Mouse (Mus musculus) hindbrain, embryonic 10.5 days (tissue): ENCODE results near the gene Trim80. TPM values are rescaled to one million over a fixed set of nuclear protein-coding genes. Genes with fewer than 3 reads are reported as not detected.

ENCODE experiments used
- DNase-seq: peaks from one replicate; pipeline ENCODE4 v3.0.0-alpha.2; 2017; ENCODE audit warnings: low spot score
- H3K27ac ChIP-seq: fragments of 300-500 bp; sonication (generic); 2 replicates; pipeline ENCODE4 v1.5.1; 2016; ENCODE audit warnings: mild to moderate bottlenecking, moderate library complexity
- H3K27me3 ChIP-seq: fragments of 300-500 bp; sonication (generic); 2 replicates; pipeline ENCODE4 v1.6.1; 2016; ENCODE audit warnings: mild to moderate bottlenecking; ENCODE audit not compliant: poor library complexity, insufficient read depth, severe bottlenecking
- H3K36me3 ChIP-seq: fragments of 300-500 bp; sonication (generic); 2 replicates; pipeline ENCODE4 v1.6.1; 2016; ENCODE audit warnings: mild to moderate bottlenecking, moderate library complexity
- H3K4me1 ChIP-seq: fragments of 300-500 bp; sonication (generic); replicated peaks from 2 replicates; pipeline ENCODE4 v1.6.1; 2016; ENCODE audit warnings: mild to moderate bottlenecking
- H3K4me3 ChIP-seq: fragments of 300-500 bp; sonication (generic); 2 replicates; pipeline ENCODE4 v1.5.1; 2016; ENCODE audit warnings: mild to moderate bottlenecking, moderate library complexity
- H3K9me3 ChIP-seq: fragments of 300-500 bp; sonication (generic); 2 replicates; pipeline ENCODE4 v1.6.1; 2016; ENCODE audit warnings: mild to moderate bottlenecking, moderate library complexity
- WGBS: fragments of 180-500 bp; shearing (Covaris S2); methylation state at CpG from one replicate; pipeline ENCODE4 v1.1.7; 2016; 5-methylcytosine and 5-hydroxymethylcytosine counted together
- polyA plus RNA-seq: library from polyadenylated mRNA; unstranded; fragments of >200 nt; fragmentation: Nextera tagmentation; extraction: Ambion mirVana; gene quantifications from 2 replicates; pipeline ENCODE4 v1.2.1, GENCODE M21; 2016

Trim80 gene
- polyA plus RNA-seq, 1 experiment from 2014 or later = 0.08 TPM

- H3K4me1 ChIP-seq = peaks cover 21% of the 10 kb centered on the region
- DNase-seq = peak; percentile 58
- H3K27ac ChIP-seq = peak overlapping the region; percentile 82
- peaks cover 7% of the 10 kb centered on the region for H3K9me3 ChIP-seq
- 4% methylated on average over 31 of the region's 31 CpGs for WGBS
- 0 out of 2 replicates have a peak, but pooled peaks cover 12% of the 10 kb centered on the region for H3K27me3 ChIP-seq
- H3K4me3 ChIP-seq = peak overlapping the region; percentile 50
- peaks cover 30% of the 10 kb centered on the region for H3K36me3 ChIP-seq
Observed at GRCm38 (mm10) chr11:115435596-115436337, 4.6 kb upstream of the Trim80 start.

DNA sequence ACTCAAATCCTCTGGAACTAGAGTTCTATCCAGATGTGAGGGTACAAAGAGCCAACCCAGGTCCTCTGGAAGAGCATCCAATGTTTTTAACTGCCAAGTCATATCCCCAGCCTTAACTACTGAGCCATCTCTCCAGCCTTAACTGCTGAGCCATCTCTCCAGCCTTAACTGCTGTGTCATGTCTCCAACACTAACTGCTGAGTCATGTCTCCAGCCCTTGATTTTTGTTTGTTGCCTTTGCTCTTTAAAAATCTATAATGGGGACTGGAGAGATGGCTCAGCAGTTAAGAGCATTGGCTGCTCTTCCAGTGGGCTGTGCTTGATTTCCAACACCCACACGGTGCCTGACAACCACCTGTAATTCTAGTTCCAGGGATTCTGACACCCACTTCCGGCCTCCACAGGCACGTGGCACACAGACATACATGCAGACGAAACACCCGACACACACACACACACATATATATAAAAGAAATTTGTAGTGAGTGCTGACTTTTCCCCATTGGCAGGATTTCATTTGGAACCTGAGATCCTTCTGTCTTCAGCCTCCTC lies 2.7 kb upstream of the Trim80 start:
- Histone ChIP-seq H3K4me3 (no peak overlapping the region), H3K36me3 (peaks cover 11% of the 10 kb centered on the region), H3K27ac (no peak overlapping the region), H3K9me3 (peaks cover 7% of the 10 kb centered on the region), H3K4me1 (peaks cover 31% of the 10 kb centered on the region), H3K27me3 (peaks cover 26% of the 10 kb centered on the region)
- no peak for DNase-seq
- 84% methylated on average over 5 of the region's 5 CpGs for WGBS

DNA sequence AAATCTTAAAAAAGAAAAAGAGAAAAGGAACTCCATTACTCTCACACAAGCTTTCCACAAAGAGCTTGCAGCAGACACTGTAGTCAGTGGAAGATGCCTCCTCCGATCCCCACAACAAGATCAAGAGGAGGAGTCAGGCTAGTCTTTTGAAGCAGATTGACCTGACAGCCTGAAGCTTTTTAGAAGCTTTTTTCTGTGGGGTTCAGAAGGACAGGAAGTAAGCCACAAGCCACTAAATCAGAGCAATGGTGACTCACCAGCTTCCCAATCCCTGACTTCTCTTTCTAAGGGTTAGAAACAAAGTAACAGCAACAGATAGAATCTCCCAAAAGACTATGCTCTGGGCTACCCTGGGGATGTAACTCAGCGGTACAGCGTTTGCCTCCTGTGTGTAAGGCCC lies 1.0 kb upstream of the Trim80 start:
- Histone ChIP-seq H3K9me3 (peaks cover 7% of the 10 kb centered on the region), H3K4me3 (no peak overlapping the region), H3K36me3 (no peaks in the 10 kb centered on the region), H3K27me3 (peaks cover 26% of the 10 kb centered on the region), H3K27ac (no peak overlapping the region), H3K4me1 (peaks cover 31% of the 10 kb centered on the region)
- WGBS = 88% methylated on average over 3 of the region's 3 CpGs
- no peak for DNase-seq

- peak; percentile 23 for DNase-seq
- Histone ChIP-seq H3K9me3 (peaks cover 7% of the 10 kb centered on the region), H3K4me1 (peaks cover 15% of the 10 kb centered on the region), H3K27ac (0 out of 2 replicates have a peak overlapping the region, but pooled peaks have one; percentile 5), H3K36me3 (no peaks in the 10 kb centered on the region), H3K4me3 (no peak overlapping the region), H3K27me3 (peaks cover 18% of the 10 kb centered on the region)
- 42% methylated on average over 15 of the region's 15 CpGs for WGBS
Observed at GRCm38 (mm10) chr11:115441417-115441816, 1.1 kb downstream of the Trim80 start.

- no peak for DNase-seq
- no peak overlapping the region for H3K27ac ChIP-seq
- no peak overlapping the region for H3K4me3 ChIP-seq
- H3K4me1 ChIP-seq = peaks cover 30% of the 10 kb centered on the region
- H3K9me3 ChIP-seq = no peaks in the 10 kb centered on the region
- 81% methylated on average over 3 of the region's 3 CpGs for WGBS
- H3K36me3 ChIP-seq = no peaks in the 10 kb centered on the region
- peaks cover 7% of the 10 kb centered on the region for H3K27me3 ChIP-seq
Observed at GRCm38 (mm10) chr11:115446906-115447305, 6.6 kb downstream of the Trim80 start.

- Histone ChIP-seq H3K27me3 (peaks cover 2% of the 10 kb centered on the region), H3K4me3 (no peak overlapping the region), H3K9me3 (no peaks in the 10 kb centered on the region), H3K4me1 (peaks cover 30% of the 10 kb centered on the region), H3K36me3 (no peaks in the 10 kb centered on the region), H3K27ac (no peak overlapping the region)
- WGBS = 84% methylated on average over 11 of the region's 11 CpGs
- no peak for DNase-seq
Observed at GRCm38 (mm10) chr11:115447321-115447885, 7.1 kb downstream of the Trim80 start.

- no peak for DNase-seq
- Histone ChIP-seq H3K27me3 (peaks cover 2% of the 10 kb centered on the region; the same call in 1 of the 2 replicates), H3K27ac (no peak overlapping the region), H3K36me3 (no peaks in the 10 kb centered on the region), H3K4me3 (no peak overlapping the region), H3K9me3 (no peaks in the 10 kb centered on the region), H3K4me1 (peaks cover 30% of the 10 kb centered on the region)
- WGBS = 83% methylated on average over 16 of the region's 16 CpGs
Observed at GRCm38 (mm10) chr11:115448075-115448474, 7.7 kb downstream of the Trim80 start.

DNA sequence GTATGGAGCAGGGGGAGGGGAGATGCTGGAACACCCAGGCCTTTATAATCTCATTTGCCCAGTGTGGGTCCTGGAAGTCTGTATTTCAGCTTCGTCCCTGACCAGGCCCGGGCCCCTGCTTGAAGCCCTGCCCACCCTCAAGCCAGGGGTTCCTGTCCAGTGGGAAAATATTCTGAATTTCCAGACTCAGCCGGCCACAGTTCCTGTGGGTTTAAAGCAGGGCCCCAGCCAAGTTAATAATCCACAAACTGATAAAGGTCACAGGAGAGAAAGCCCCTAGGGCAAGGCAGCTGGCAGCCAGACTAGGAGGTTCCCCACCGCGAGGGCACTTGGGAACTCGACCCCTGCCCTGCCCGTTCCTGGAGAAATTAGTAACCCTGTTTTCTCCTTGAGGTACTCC lies 8.7 kb downstream of the Trim80 start:
- H3K4me3 ChIP-seq = no peak overlapping the region
- DNase-seq = no peak
- no peaks in the 10 kb centered on the region for H3K36me3 ChIP-seq
- WGBS = 54% methylated on average over 7 of the region's 7 CpGs
- H3K4me1 ChIP-seq = peaks cover 30% of the 10 kb centered on the region
- H3K9me3 ChIP-seq = no peaks in the 10 kb centered on the region
- H3K27me3 ChIP-seq = peaks cover 2% of the 10 kb centered on the region; the same call in 1 of the 2 replicates
- H3K27ac ChIP-seq = 0 out of 2 replicates have a peak overlapping the region, but pooled peaks have one; percentile 1

DNA sequence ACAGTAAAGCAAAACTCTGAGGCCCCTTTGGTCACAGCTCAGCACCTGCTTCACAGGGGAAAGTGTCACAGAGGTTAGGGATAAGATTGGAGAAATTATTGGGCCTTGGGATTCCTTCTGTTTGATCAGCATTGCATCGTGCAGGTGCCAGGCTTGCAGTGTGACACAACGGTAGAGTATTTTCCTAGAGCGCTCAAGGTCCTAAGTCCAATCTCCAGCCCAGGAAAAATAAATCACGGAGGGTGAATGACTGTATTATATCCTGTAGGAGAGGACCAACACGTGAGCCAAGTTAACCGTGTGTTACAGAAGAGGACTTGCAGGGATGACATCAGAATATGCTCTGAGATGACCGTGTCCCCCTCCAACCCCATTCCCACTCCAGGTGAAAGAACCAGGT lies 9.8 kb downstream of the Trim80 start:
- H3K9me3 ChIP-seq = no peaks in the 10 kb centered on the region
- no peak overlapping the region for H3K4me3 ChIP-seq

DNA sequence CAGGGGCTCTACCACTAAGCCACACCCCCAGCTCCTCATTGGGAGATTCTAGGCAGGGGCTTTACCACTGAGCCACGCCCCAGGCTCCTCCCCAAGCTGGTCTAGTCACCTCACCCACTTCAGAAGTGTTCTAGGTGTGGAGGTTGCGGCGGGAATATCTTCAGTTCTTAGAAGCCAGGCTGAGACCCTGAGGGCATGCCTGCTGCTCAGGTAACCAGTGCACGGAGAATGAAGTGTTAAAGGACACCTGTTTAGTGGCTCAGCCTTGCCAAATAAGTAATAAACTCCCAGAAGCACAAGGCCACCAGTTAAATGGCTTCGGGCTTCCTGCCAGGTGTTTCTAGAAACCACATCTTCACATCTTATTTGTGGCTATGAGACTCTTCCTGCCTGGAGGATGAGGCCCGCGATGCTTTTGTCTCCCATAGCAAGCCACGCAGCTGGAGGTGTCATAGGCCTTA lies 11.5 kb downstream of the Trim80 start:
- H3K4me3 ChIP-seq = no peak overlapping the region
- no peak overlapping the region for H3K27ac ChIP-seq
- 88% methylated on average over 8 of the region's 8 CpGs for WGBS
- DNase-seq = no peak
- peaks cover 25% of the 10 kb centered on the region for H3K4me1 ChIP-seq
- peaks cover 2% of the 10 kb centered on the region; the same call in 1 of the 2 replicates for H3K27me3 ChIP-seq
- H3K9me3 ChIP-seq = no peaks in the 10 kb centered on the region
- no peaks in the 10 kb centered on the region for H3K36me3 ChIP-seq

More for the DNA sequence above, 9.8 kb downstream of the Trim80 start:
- no peak for DNase-seq
- Histone ChIP-seq H3K4me1 (peaks cover 30% of the 10 kb centered on the region), H3K36me3 (no peaks in the 10 kb centered on the region), H3K27me3 (peaks cover 2% of the 10 kb centered on the region; the same call in 1 of the 2 replicates), H3K27ac (no peak overlapping the region)
- WGBS = 88% methylated on average over 7 of the region's 7 CpGs

GRCm38 (mm10) chr11:115452281-115452860 lies 12.0 kb downstream of the Trim80 start:
- no peak for DNase-seq
- H3K4me3 ChIP-seq = no peak overlapping the region
- peaks cover 25% of the 10 kb centered on the region for H3K4me1 ChIP-seq
- H3K27me3 ChIP-seq = peaks cover 2% of the 10 kb centered on the region; the same call in 1 of the 2 replicates
- H3K9me3 ChIP-seq = no peaks in the 10 kb centered on the region
- 88% methylated on average over 7 of the region's 7 CpGs for WGBS
- no peaks in the 10 kb centered on the region for H3K36me3 ChIP-seq
- H3K27ac ChIP-seq = no peak overlapping the region

GRCm38 (mm10) chr11:115453306-115453705 lies 13.0 kb downstream of the Trim80 start:
- 76% methylated on average over 4 of the region's 4 CpGs for WGBS
- peaks cover 26% of the 10 kb centered on the region for H3K4me1 ChIP-seq
- no peak overlapping the region for H3K27ac ChIP-seq
- H3K4me3 ChIP-seq = no peak overlapping the region
- no peak for DNase-seq
- no peaks in the 10 kb centered on the region for H3K36me3 ChIP-seq
- H3K27me3 ChIP-seq = peaks cover 2% of the 10 kb centered on the region; the same call in 1 of the 2 replicates
- H3K9me3 ChIP-seq = no peaks in the 10 kb centered on the region
